Mouse (Mus musculus) left cerebral cortex, adult 2 months (tissue): ENCODE data around the gene Prkab2. TPM values are rescaled to one million over a fixed set of nuclear protein-coding genes. Genes with fewer than 3 reads are reported as not detected.

Source experiments
- DNase-seq, 2 experiments: peaks; one replicate each; pipeline ENCODE4 v3.0.0; 2021 to 2022; ENCODE audit warnings: low spot score in 2 of 2, mixed read lengths in 1 of 2; ENCODE audit errors: extremely low spot score in 1 of 2
- H3K27ac ChIP-seq: fragments of 200-600 bp; 2 replicates; pipeline ENCODE4 v1.8.1; 2022
- H3K4me3 ChIP-seq: fragments of 200-600 bp; 2 replicates; pipeline ENCODE4 v1.8.1; 2022
- CTCF ChIP-seq: fragments of 200-600 bp; IDR thresholded peaks from 2 replicates; pipeline ENCODE4 v1.8.1; 2022; ENCODE audit warnings: antibody characterized with exemption, mild to moderate bottlenecking, moderate library complexity
- intact Hi-C: fragments of 180-260 bp; cut with DNase I; formaldehyde crosslinking; loops from one replicate; pipeline ENCODE4 v1.15.1; 2025
- microRNA-seq, 2 experiments: library from miRNA; unstranded; fragments of <30 nt; microRNA quantifications; one replicate each; pipeline ENCODE4 v1.2.0; 2021
- total RNA-seq, 2 experiments: library from RNA; stranded (reverse); gene quantifications; 2 replicates each; pipeline ENCODE4 v1.2.3; 2021

Prkab2 gene
- total RNA-seq, 2 experiments from 2014 or later = 30.0 to 32.8 TPM

GRCm38 (mm10) chr3:97699061-97699460 lies 41.1 kb downstream of the Prkab2 start:
- intact Hi-C loops = no loop called here
- H3K27ac ChIP-seq = no peak overlapping the region
- DNase-seq = no peak
- TF ChIP-seq CTCF = no peak
- H3K4me3 ChIP-seq = no peak overlapping the region

- intact Hi-C loops = no loop called here
- no peak for DNase-seq
- H3K4me3 ChIP-seq = no peak overlapping the region
- TF ChIP-seq CTCF = no peak
- H3K27ac ChIP-seq = no peak overlapping the region
These were observed 43.2 kb downstream of the Prkab2 start for GRCm38 (mm10) chr3:97701198-97701597.

- intact Hi-C loops = no loop called here
- no peak for DNase-seq
- no peak for TF ChIP-seq CTCF
- H3K4me3 ChIP-seq = no peak overlapping the region
- no peak overlapping the region for H3K27ac ChIP-seq
These were observed 44.6 kb downstream of the Prkab2 start for GRCm38 (mm10) chr3:97702448-97703080.

DNA sequence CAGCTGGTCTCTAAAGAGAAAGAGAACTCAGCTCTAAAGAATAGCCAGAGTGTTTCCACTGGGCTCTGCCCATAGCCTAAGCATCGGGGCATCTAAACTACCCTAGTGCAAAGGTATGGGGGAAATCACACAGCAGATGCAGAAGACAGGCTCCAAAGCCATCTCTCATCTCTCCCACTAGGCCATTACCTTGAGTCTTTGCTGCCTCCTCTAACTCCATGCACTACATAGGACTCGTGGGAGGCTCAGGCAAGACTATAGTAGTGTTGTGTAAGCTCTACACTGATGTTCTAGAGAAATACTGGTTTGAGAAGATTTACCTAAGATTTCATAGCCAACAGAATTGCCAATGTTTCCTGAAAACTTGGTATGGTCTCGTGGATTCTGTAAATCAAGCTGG lies 47.5 kb downstream of the Prkab2 start:
- Histone ChIP-seq H3K27ac (no peak overlapping the region), H3K4me3 (no peak overlapping the region)
- TF ChIP-seq CTCF = no peak
- no peak for DNase-seq
- intact Hi-C loops = no loop called here

GRCm38 (mm10) chr3:97706561-97706960 lies 48.6 kb downstream of the Prkab2 start:
- no peak for TF ChIP-seq CTCF
- H3K4me3 ChIP-seq = no peak overlapping the region
- no peak overlapping the region for H3K27ac ChIP-seq
- intact Hi-C loops = no loop called here
- no peak for DNase-seq

GRCm38 (mm10) chr3:97710134-97710533 lies 52.1 kb downstream of the Prkab2 start:
- intact Hi-C loops = no loop called here
- H3K4me3 ChIP-seq = no peak overlapping the region
- TF ChIP-seq CTCF = no peak
- no peak overlapping the region for H3K27ac ChIP-seq
- DNase-seq = no peak

DNA sequence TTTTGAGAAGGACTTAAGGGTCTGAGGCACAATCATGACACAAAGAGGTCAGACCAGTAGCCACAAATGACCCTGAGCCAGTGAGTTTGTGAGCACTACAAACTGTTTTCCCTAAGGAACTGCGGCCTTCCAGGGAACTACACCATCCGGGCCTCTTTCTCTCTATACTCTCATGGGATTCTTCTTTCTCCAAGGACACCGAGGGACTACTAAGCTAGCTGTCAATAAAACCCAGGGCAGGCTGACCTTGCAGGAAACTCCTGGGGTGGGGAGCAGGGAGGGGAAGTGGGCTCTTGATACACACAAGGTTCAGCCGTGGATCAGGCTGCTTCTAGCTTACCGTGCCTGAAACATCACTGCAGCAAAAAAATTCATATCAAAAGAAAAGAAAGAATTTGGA lies 52.9 kb downstream of the Prkab2 start:
- H3K27ac ChIP-seq = no peak overlapping the region
- DNase-seq = no peak
- no peak for TF ChIP-seq CTCF
- intact Hi-C loops = no loop called here
- H3K4me3 ChIP-seq = no peak overlapping the region

GRCm38 (mm10) chr3:97715922-97716321 lies 57.9 kb downstream of the Prkab2 start:
- Histone ChIP-seq H3K27ac (no peak overlapping the region), H3K4me3 (no peak overlapping the region)
- intact Hi-C loops = no loop called here
- no peak for DNase-seq
- peak; percentile 8 for TF ChIP-seq CTCF

GRCm38 (mm10) chr3:97719116-97719515 lies 61.1 kb downstream of the Prkab2 start:
- Histone ChIP-seq H3K4me3 (no peak overlapping the region), H3K27ac (no peak overlapping the region)
- DNase-seq = no peak
- no peak for TF ChIP-seq CTCF
- intact Hi-C loops = no loop called here

Small RNA genes within 50 kb of the gene (microRNA-seq; reads per million reads assigned to microRNA genes)
- gene Mir7225 = 0 reads per million in 2 experiments

Other genes starting within 250 kb of the Prkab2 start
- gene Olfr1402, start 236.2 kb upstream of the Prkab2 start, total RNA-seq = not detected
- gene Chd1l, start 48.0 kb upstream of the Prkab2 start, total RNA-seq = 10 to 100 TPM in 1 of 2 experiments, 1 to 10 TPM in 1; 9.6 to 10.6 TPM
- gene Fmo5, start 29.4 kb upstream of the Prkab2 start, total RNA-seq = 1 to 10 TPM; 3.8 to 4.3 TPM
- not detected for gene Gm17651, start 16.5 kb downstream of the Prkab2 start, total RNA-seq
- gene Pde4dip, start 230.5 kb downstream of the Prkab2 start, total RNA-seq = 100 to 1,000 TPM; 224 to 246 TPM
- 10 to 100 TPM; 80.1 to 90.2 TPM for gene Sec22b, start 243.0 kb downstream of the Prkab2 start, total RNA-seq